Mouse (Mus musculus) forebrain, embryonic 14.5 days (tissue): ENCODE results near the gene Hirip3. TPM values are rescaled to one million over a fixed set of nuclear protein-coding genes. Genes with fewer than 3 reads are reported as not detected.
"Not testable (repeated sequence)": the region's sequence is repeated elsewhere in the genome, so short reads cannot be mapped to it uniquely, and the experiment has no call there.

Experiments used
- ATAC-seq: fragments of 200-750 bp; cut with Nextera tagmentation; 2 replicates; pipeline ENCODE4 v1.8.0; 2017; ENCODE audit warnings: mild to moderate bottlenecking, moderate library complexity
- DNase-seq: peaks from one replicate; pipeline ENCODE4 v3.0.0-alpha.2; 2015; ENCODE audit warnings: low spot score
- H3K27ac ChIP-seq: fragments of 300-500 bp; sonication (generic); 2 replicates; pipeline ENCODE4 v1.5.1; 2014; ENCODE audit warnings: low read depth, mild to moderate bottlenecking, control low read depth, low read length, moderate library complexity
- H3K27me3 ChIP-seq: fragments of 300-500 bp; sonication (generic); replicated peaks from 2 replicates; pipeline ENCODE4 v1.6.1; 2014; ENCODE audit warnings: low read length, control low read depth, mixed read lengths; ENCODE audit not compliant: control insufficient read depth, insufficient read depth
- H3K36me3 ChIP-seq: fragments of 300-500 bp; sonication (generic); 2 replicates; pipeline ENCODE4 v1.6.1; 2014; ENCODE audit warnings: low read length, control low read depth; ENCODE audit not compliant: control insufficient read depth, insufficient read depth
- H3K4me1 ChIP-seq: fragments of 300-500 bp; sonication (generic); 2 replicates; pipeline ENCODE4 v1.6.1; 2014; ENCODE audit warnings: antibody characterized with exemption, low read length, control low read depth; ENCODE audit not compliant: control insufficient read depth, insufficient read depth
- H3K4me2 ChIP-seq: fragments of 300-500 bp; sonication (generic); 2 replicates; pipeline ENCODE4 v1.6.1; 2014; ENCODE audit warnings: mild to moderate bottlenecking, control low read depth, low read length
- H3K4me3 ChIP-seq: fragments of 300-500 bp; sonication (generic); 2 replicates; pipeline ENCODE4 v1.5.1; 2014; ENCODE audit warnings: low read depth, low read length, control low read depth
- H3K9ac ChIP-seq: fragments of 300-500 bp; sonication (generic); 2 replicates; pipeline ENCODE4 v1.6.1; 2014; ENCODE audit warnings: mild to moderate bottlenecking, low read length, control low read depth, moderate library complexity
- H3K9me3 ChIP-seq: fragments of 300-500 bp; sonication (generic); replicated peaks from 2 replicates; pipeline ENCODE4 v1.6.1; 2016; ENCODE audit warnings: low read length, control low read depth, mixed read lengths; ENCODE audit not compliant: control insufficient read depth
- whole genome bisulfite sequencing: fragments of 180-500 bp; shearing (Covaris S2); extraction: QIAGEN DNeasy Blood & Tissue Kit; methylation state at CpG from one replicate; pipeline ENCODE4 v1.1.7; 2014; 5-methylcytosine and 5-hydroxymethylcytosine counted together
- polyA plus RNA-seq: library from polyadenylated mRNA; unstranded; fragments of >200 nt; fragmentation: Nextera tagmentation; extraction: Ambion mirVana; gene quantifications from 2 replicates; pipeline ENCODE4 v1.2.1, GENCODE M21; 2014

The Hirip3 gene
- polyA plus RNA-seq, 1 experiment from 2014 or later: 12.0 TPM

DNA sequence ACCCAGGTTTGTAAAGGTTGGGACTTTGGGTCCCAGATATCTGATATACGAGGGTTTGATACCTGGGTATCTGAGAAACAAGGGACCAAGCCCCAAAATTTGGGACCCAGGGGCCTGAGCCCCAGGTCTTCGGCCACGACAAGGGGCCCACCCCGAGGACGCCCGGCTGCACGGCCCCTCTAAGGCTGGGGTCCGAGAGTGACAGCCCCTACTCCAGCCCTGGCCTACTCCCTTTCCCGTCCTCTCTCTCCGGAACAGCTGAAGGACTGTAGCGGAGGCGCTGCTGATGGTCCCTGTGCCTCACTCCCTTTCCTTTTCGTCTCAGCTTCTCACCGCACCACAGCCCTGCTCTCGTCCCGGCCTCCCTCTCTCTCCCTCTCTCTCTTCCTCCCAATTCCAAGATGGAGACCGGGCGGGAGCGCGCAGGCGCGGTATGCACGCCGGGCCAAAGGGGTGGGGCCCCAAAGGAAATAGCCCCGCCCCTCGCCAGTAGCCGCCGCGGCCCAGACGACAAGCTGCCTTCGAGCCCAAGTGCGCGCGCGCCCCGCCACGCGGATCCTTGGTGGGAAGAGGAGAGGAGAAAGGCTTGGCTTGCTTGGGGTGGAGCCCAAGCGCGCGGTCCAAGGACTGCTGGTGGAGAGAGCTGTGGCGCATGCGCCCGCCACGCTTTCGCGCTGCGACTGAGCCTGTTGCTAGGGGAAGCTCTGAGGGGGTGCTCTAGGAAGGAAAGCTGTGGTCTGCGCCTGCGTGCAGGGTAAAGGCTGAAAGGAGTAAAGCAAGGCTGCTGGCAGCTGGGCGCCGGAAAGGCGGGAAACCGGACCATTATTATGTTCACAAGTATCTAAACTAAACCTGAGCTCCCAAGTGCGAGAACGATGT lies 22.8 kb downstream of the Hirip3 start, which contains the start of gene Taok2:
Taok2 (minus strand) TSS at position 418 of the 879 bp plus-strand sequence.
- H3K9ac ChIP-seq: peak within 1 kb of the TSS; percentile 71
- H3K27ac ChIP-seq: peak within 1 kb of the TSS; percentile 92
- H3K4me1 ChIP-seq: peaks cover 21% of the 10 kb centered on the region
- peak within 1 kb of the TSS; percentile 77 for H3K4me2 ChIP-seq
- no peaks in the 10 kb centered on the region for H3K9me3 ChIP-seq
- H3K4me3 ChIP-seq: peak within 1 kb of the TSS; percentile 47
- ATAC-seq: peak; percentile 98
- WGBS: under 1% methylated on average over 56 of the region's 56 CpGs
- DNase-seq: peak; percentile 99
- no peaks in the 10 kb centered on the region for H3K27me3 ChIP-seq
- H3K36me3 ChIP-seq: peaks cover 10% of the 10 kb centered on the region

DNA sequence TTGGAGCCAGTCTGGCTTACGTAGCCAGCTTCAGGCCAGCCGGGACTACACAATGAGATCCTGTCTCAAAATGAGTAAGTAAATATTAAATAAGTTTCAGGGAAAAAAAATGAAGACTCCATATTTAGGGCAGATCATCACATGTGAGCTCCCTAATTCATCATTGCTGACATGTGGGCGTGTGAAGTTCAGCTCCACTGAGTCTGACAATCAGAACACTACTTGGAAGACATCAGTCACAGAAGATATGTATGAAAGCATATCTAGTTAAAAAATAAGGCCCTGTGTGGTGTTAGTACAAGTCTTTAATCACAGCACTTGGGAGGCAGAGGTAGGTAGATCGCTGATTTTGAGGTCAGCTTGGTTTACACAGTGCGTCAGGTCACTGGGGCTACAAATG lies 25.5 kb downstream of the Hirip3 start:
- DNase-seq (no peak), ATAC-seq (no peak)
- H3K4me3 ChIP-seq: no peak overlapping the region
- no peak overlapping the region for H3K27ac ChIP-seq
- H3K9ac ChIP-seq: no peak overlapping the region
- H3K36me3 ChIP-seq: peaks cover 9% of the 10 kb centered on the region; the same call in 1 of the 2 replicates
- no peaks in the 10 kb centered on the region for H3K27me3 ChIP-seq
- H3K4me2 ChIP-seq: no peak overlapping the region
- 94% methylated on average over 5 of the region's 5 CpGs for WGBS
- H3K4me1 ChIP-seq: peaks cover 10% of the 10 kb centered on the region
- H3K9me3 ChIP-seq: no peaks in the 10 kb centered on the region

DNA sequence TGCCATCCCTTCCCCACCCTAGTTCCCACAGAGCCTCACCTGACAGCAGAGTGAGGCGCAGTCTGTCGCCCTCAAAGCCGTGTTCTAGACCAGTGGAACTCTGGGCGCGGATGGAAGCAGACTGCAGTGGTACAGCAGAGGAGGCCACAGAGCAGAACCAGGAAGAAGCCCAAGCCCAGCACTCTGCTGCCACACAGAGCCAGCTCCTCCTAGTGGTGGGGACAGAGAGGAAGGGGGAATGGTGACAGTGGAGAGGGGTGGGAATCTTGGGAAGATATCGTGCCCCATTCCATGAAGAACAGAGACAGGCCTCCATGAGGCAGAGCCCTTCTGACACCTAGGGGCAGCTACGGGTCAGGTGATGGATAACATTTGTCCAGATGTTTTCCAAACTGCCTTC lies 27.1 kb downstream of the Hirip3 start:
- no peak overlapping the region for H3K27ac ChIP-seq
- no peaks in the 10 kb centered on the region for H3K27me3 ChIP-seq
- H3K36me3 ChIP-seq: peaks cover 9% of the 10 kb centered on the region; the same call in 1 of the 2 replicates
- no peaks in the 10 kb centered on the region for H3K9me3 ChIP-seq
- WGBS: 52% methylated on average over 7 of the region's 7 CpGs
- DNase-seq: no peak
- H3K4me3 ChIP-seq: no peak overlapping the region
- H3K4me1 ChIP-seq: no peaks in the 10 kb centered on the region
- no peak overlapping the region for H3K9ac ChIP-seq
- H3K4me2 ChIP-seq: no peak overlapping the region
- ATAC-seq: no peak

DNA sequence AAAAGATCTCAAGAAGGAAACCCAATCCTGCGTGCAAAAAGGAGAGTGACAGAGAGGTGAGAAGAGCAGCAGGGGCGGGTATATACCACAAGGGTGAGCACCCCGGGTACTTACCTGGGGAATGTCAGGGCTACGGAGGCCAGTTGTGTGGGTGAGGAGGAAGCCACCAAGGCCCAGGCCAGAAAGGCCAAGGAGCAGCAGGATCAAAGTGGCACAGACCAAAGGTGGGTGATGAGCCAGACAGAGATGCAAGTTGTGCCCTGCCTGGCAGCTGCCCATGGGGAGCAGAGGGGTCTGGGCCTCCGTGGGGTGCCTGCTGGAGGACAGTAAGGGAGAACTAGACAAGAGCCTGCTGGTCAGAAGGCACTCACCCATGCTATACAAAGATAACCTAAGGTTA lies 35.1 kb downstream of the Hirip3 start:
- H3K4me3 ChIP-seq: no peak overlapping the region
- WGBS: 89% methylated on average over 5 of the region's 5 CpGs

DNA sequence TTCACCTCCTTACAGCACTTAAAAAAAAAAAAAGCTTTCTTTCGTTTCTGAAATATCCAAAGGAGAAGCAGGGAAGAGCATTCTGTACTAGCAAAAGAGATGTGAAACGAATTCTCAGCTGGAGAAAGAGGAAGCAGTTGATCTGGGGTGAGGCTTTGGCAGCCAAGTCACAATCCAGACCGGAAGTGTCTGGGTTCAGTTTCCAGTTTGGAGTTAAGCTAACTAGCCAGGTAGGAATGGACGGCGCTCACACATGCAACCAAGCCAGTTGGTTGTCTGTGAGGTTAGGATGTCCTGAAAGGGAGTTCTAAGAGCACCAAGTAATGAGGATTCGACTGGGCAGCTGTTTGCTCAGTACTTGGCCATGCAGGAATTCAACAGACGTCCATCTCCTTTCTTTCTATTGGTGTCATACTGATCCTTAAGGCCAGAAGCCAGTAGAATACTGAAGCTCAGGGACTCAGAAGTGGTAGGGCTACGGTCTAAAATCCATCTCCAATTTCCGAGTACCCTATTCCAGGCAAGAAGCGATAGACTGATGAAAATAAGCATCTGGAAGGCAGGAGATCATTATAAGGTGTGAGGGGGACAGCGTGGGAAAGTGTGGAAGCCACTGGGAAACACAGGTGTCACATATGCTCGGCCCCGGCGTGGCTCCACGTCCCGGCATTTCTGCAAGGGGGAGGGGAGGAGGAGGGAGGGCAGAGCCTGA lies 35.8 kb downstream of the Hirip3 start:
- peaks cover 11% of the 10 kb centered on the region; the same call in 1 of the 2 replicates for H3K4me1 ChIP-seq
- no peaks in the 10 kb centered on the region for H3K36me3 ChIP-seq
- H3K9ac ChIP-seq: peak overlapping the region; percentile 78
- H3K27me3 ChIP-seq: no peaks in the 10 kb centered on the region
- no peak for ATAC-seq
- peak overlapping the region; percentile 55 for H3K4me3 ChIP-seq
- peak overlapping the region; percentile 72 for H3K27ac ChIP-seq
- DNase-seq: no peak
- peak overlapping the region; percentile 58 for H3K4me2 ChIP-seq
- 25% methylated on average over 15 of the region's 16 CpGs for WGBS
- no peaks in the 10 kb centered on the region for H3K9me3 ChIP-seq

More for the DNA sequence above, 35.1 kb downstream of the Hirip3 start:
- H3K36me3 ChIP-seq: no peaks in the 10 kb centered on the region
- no peaks in the 10 kb centered on the region for H3K27me3 ChIP-seq
- H3K9me3 ChIP-seq: no peaks in the 10 kb centered on the region
- H3K27ac ChIP-seq: no peak overlapping the region
- ATAC-seq: no peak
- H3K9ac ChIP-seq: no peak overlapping the region
- H3K4me1 ChIP-seq: peaks cover 11% of the 10 kb centered on the region; the same call in 1 of the 2 replicates
- no peak for DNase-seq
- H3K4me2 ChIP-seq: peak overlapping the region; percentile 58; the same call in 1 of the 2 replicates

DNA sequence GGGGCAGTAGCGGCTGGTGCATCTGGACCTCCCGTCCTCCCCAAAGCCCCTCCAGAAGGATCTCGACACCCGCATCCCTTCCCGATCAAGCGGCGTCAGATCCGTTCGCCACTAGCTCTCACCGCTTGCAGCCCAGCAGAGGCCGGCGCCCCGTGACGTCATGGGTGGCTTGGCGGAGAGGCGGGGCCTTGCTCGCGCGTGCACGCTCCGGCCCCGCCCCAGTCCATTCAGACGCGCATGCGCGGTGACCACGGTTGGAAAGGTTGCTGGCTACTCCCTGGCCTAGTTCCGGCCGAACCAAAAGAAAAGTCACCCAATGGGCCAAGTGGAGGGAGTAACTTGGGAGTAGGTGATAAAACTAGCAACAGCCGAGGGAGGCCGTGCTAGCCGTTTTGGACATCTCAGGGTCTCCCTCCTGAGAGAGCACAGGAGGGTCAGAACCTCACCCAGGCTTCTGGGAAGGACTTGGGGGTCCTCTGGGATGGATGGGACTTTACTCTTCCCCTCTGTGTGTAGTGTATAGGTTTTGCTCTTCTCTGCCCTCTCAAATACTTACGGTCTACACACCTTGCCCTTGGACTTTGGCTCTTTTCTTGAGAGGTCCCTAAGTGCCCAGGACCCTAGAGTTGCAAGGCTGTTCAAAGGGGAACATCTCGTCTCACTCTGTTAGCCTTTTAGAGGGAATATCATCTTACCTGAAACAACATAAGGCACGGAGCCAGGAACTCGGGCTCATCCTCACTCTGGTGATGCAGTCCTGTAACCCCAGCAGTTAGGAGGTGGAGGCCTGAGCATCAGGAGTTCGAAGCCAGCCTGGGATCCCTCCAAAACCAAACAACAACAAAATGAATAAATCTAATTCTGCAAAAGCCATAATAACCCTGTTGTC lies 36.6 kb downstream of the Hirip3 start:
- peak overlapping the region; percentile 72 for H3K27ac ChIP-seq
- H3K27me3 ChIP-seq: no peaks in the 10 kb centered on the region
- peaks cover 11% of the 10 kb centered on the region; the same call in 1 of the 2 replicates for H3K4me1 ChIP-seq
- no peaks in the 10 kb centered on the region for H3K9me3 ChIP-seq
- H3K9ac ChIP-seq: peak overlapping the region; percentile 78
- WGBS: 14% methylated on average over 37 of the region's 37 CpGs
- no peaks in the 10 kb centered on the region for H3K36me3 ChIP-seq
- peak; percentile 94 for DNase-seq
- ATAC-seq: peak; percentile 97
- peak overlapping the region; percentile 58 for H3K4me2 ChIP-seq
- H3K4me3 ChIP-seq: peak overlapping the region; percentile 55

DNA sequence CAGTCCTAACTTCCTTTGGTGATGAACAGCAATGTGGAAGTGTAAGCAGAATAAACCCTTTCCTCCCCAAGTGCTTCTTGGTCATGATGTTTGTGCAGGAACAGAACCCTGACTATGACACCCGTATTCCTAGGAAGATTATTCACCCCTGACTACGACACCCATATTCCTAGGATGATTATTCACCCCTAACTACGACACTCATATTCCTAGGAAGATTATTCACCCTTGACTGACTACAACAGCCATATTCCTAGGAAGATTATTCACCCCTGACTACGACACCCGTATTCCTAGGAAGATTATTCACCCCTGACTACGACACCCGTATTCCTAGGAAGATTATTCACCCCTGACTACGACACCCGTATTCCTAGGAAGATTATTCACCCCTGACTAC lies 38.0 kb downstream of the Hirip3 start:
- peaks cover 11% of the 10 kb centered on the region; the same call in 1 of the 2 replicates for H3K4me1 ChIP-seq
- not testable (repeated sequence) for H3K27ac ChIP-seq, H3K9me3 ChIP-seq, DNase-seq, H3K4me3 ChIP-seq, H3K36me3 ChIP-seq, H3K9ac ChIP-seq, ATAC-seq, H3K27me3 ChIP-seq, H3K4me2 ChIP-seq
- WGBS: 96% methylated on average over 7 of the region's 9 CpGs

DNA sequence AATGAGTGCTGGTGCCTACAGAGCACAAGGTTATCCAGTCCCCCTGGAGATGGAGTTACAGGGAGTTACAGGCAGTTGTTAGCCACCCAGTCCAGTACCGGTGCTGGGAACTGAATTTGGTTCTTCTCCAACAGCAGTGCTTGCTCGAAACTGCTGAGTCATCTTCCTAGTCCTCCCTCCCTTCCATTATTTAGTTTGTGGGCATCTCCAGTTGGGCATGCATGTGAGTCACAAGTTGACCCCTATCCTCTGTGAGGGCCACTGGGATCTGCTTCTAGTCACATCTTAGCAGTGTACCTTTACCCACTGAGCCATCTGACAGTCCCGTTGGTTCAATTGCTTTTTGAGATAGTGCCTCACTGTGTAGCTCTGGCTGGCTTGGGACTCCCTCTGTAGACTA lies 43.8 kb downstream of the Hirip3 start:
- H3K4me3 ChIP-seq: no peak overlapping the region
- no peaks in the 10 kb centered on the region for H3K36me3 ChIP-seq
- no peak overlapping the region for H3K27ac ChIP-seq
- WGBS: 79% methylated on average over 3 of the region's 3 CpGs
- ATAC-seq (no peak), DNase-seq (no peak)
- H3K4me2 ChIP-seq: no peak overlapping the region
- no peaks in the 10 kb centered on the region for H3K9me3 ChIP-seq
- no peaks in the 10 kb centered on the region for H3K27me3 ChIP-seq
- no peaks in the 10 kb centered on the region for H3K4me1 ChIP-seq
- H3K9ac ChIP-seq: no peak overlapping the region
